Comparison of ENCODE assay signal across 12 mouse cellular contexts in the genomic region with DNA sequence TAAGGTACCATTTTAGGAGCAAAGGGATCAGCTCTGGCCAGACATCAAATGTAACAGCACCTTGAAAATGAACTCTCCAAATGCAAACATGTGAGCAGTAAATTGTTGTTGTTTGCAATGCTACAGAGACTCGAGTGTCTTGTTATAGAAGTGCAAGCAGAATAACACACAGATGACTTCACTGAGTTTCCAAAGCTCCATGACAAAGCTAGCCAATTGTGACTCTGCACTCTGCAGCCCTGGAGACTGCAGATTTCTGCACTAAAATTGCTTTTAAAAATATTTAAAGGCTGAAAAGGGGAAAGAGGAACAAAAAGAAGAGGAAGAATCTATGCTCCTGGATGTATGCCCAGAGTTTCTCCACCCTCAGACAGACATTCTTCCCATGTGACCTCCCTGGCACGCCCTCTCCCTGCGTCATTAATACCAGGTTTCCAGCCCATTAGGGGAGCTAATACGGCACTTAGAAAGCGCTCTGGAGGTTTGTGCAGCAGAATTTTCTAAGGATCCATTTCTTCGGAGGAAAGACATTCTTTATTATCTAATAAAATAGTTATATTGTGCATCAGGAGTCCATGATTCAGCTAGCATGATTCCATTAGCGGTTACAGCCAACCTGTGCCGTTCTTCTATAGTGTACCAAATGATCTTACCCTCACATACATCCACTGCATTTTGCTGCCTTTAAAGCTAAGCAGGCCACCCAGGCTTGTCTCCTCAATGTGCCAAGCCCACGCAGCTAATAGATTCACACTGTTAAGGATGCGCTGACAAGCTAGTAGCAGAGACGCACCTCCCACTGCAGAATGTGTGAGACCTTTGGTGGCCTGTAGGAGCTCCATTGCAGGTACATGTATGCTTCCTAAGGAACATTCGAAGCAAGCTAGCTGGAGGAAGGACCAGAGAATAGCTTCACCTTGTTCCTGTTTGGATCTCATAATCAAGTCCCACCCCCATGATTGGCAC.
DNase-seq lines count a peak whose midpoint lies in the region; ATAC-seq and TF ChIP-seq lines count a peak whose summit lies in the region.
"Had no signal": no experiment of that assay in that cellular context is flagged by ENCODE, and none has a peak within 500 bp of the region (broad histone marks: within the 10 kb centered on the region; RNA-seq: fewer than 3 reads in every experiment).

No protein-coding gene starts in this region.

- intact Hi-C loops in left cerebral cortex, postnatal 25 days (cut with DNase I) = no loop called here

- no peak overlapping the region for H3K4me3 ChIP-seq in forebrain, postnatal 0 days (ENCODE audit: low read depth, low read length)
- H3K4me3 ChIP-seq: heart, adult 2 months; neural tube, embryonic 12.5 days had no signal

- H3K4me1 ChIP-seq in forebrain, postnatal 0 days (ENCODE audit: insufficient read depth) = 0 out of 2 replicates have a peak, but pooled peaks cover 9% of the 10 kb centered on the region

- H3K4me2 ChIP-seq in forebrain, postnatal 0 days (ENCODE audit: low read depth) = peak overlapping the region; percentile 17; the same call in 1 of the 2 replicates
- H3K4me2 ChIP-seq: neural tube, embryonic 12.5 days had no signal

- peak overlapping the region; percentile 36 for H3K27ac ChIP-seq in forebrain, postnatal 0 days (ENCODE audit: low read depth, low read length)
- H3K27ac ChIP-seq: heart, adult 2 months; neural tube, embryonic 12.5 days had no signal

- no peak overlapping the region for H3K9ac ChIP-seq in forebrain, postnatal 0 days
- H3K9ac ChIP-seq: neural tube, embryonic 12.5 days had no signal

- ATAC-seq in forebrain, postnatal 0 days = peak; percentile 85
- ATAC-seq: activated CD4-positive, CD25-positive, alpha-beta regulatory T cell, adult 4 months; CD4-positive, CD25-positive, alpha-beta regulatory T cell, adult 4 months had no signal

- H3K27me3 ChIP-seq in forebrain, postnatal 0 days (ENCODE audit: insufficient read depth, low read length) = no peaks in the 10 kb centered on the region
- H3K27me3 ChIP-seq: neural tube, embryonic 12.5 days had no signal

- peak; percentile 16 for DNase-seq in frontal cortex, postnatal 10 days (ENCODE audit: low spot score in 2 of 2)
- no peak for DNase-seq in frontal cortex, postnatal 25 days (ENCODE audit: low spot score in 2 of 2)
- peak; percentile 8 to 13 for DNase-seq in left cerebral cortex, postnatal 25 days (ENCODE audit: low spot score in 2 of 2)
- DNase-seq in left cerebral cortex, adult 18-20 months (ENCODE audit: low spot score in 2 of 2) = no peak
- peak; percentile 60 for DNase-seq in forebrain, postnatal 0 days
- peak; percentile 18 for DNase-seq in lung, postnatal 36 days
- DNase-seq in embryo, embryonic 11 days = no peak
- DNase-seq in thymus, adult 18-20 months = no peak

- no peaks in the 10 kb centered on the region for H3K9me3 ChIP-seq in forebrain, postnatal 0 days (ENCODE audit: low read length)
- H3K9me3 ChIP-seq: neural tube, embryonic 12.5 days had no signal

- 0 out of 2 replicates have a peak, but pooled peaks have one; percentile 22 for TF ChIP-seq CTCF in forebrain, postnatal 0 days (IDR thresholded peaks at IDR 0.05; ENCODE audit: low read depth)

- H3K36me3 ChIP-seq in forebrain, postnatal 0 days (ENCODE audit: insufficient read depth) = no peaks in the 10 kb centered on the region
- H3K36me3 ChIP-seq: neural tube, embryonic 12.5 days had no signal

- 46% methylated on average over 12 of the region's 12 CpGs for WGBS in forebrain, postnatal 0 days

Comparison
In these comparisons a context has a peak if more than half of its experiments do, and no peak if none do; other contexts are left out.
1. DNase-seq: peak in frontal cortex, postnatal 10 days (2 of 2), left cerebral cortex, postnatal 25 days (2 of 2), forebrain, postnatal 0 days (single experiment) and lung, postnatal 36 days (single experiment); none in frontal cortex, postnatal 25 days (0 of 2), left cerebral cortex, adult 18-20 months (0 of 2), embryo, embryonic 11 days (single experiment) and thymus, adult 18-20 months (0 of 2).